Mouse (Mus musculus) kidney, adult 2 months (tissue): ENCODE measurements at regions not wholly inside any gene's neighbourhood (a gene's known extent, or its start where the extent isn't known, plus 50 kb on each side); places are given as distances from the start of the nearest gene placed in this dataset.

ENCODE experiments used
- CTCF ChIP-seq: fragments of 200-500 bp; conservative IDR thresholded peaks from 2 replicates; pipeline ENCODE4 v1.5.1; 2011; ENCODE audit warnings: low read depth, mild to moderate bottlenecking, control low read depth, low read length, moderate library complexity, mixed read lengths; ENCODE audit not compliant: insufficient read depth, insufficient read length
- POLR2A ChIP-seq: fragments of 200-500 bp; IDR thresholded peaks from one replicate; pipeline ENCODE4 v1.6.1; 2011; ENCODE audit warnings: low read depth, low read length, control low read depth

DNA sequence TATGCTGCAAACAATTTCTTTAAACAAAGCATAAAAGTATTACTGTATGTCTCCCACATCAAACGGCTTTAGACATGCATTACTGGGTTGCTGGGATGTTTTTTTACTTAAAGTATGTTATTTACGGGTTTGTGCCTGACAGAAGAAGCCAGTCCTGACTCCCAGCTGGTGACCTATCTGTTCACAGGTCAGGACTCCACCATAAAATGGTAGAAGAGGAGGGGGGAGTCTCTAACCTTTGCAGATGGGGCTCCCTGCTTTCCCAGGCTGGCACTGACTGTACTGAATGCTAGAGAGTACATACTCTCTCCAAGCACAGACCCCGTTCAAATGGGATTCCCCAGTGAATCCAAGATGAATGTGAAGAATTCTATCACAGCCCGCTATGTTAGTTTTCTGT lies 124.4 kb upstream of the Cadm1 start:
- TF ChIP-seq POLR2A (no peak), CTCF (no peak)
